Comparison of ENCODE assay signal across 8 mouse cellular contexts in genomic region chr2:7245958-7246774, GRCm38 (mm10).
DNase-seq lines count a peak whose midpoint lies in the region; ATAC-seq lines count a peak whose summit lies in the region.

No protein-coding gene starts in this region.

- H3K36me3 ChIP-seq in heart, embryonic 12.5 days = no peaks in the 10 kb centered on the region

- H3K4me1 ChIP-seq in heart, embryonic 12.5 days (replicated peaks) = peaks cover 16% of the 10 kb centered on the region

- 43% methylated on average over 4 of the region's 4 CpGs for WGBS in heart, embryonic 12.5 days

- peak; percentile 94 for DNase-seq in heart, adult 11 months
- peak; percentile 5 for DNase-seq in embryo, embryonic 9.5 days (ENCODE audit: extremely low spot score)
- peak; percentile 70 for DNase-seq in kidney, adult 9 months
- DNase-seq in right cerebral cortex, adult 2 months (ENCODE audit: low spot score in 2 of 2) = no peak
- no peak for DNase-seq in thymus, postnatal 14 days
- DNase-seq in thymus, adult 18-20 months = no peak

- no peaks in the 10 kb centered on the region for H3K9me3 ChIP-seq in heart, embryonic 12.5 days (replicated peaks)

- no peak overlapping the region for H3K9ac ChIP-seq in heart, embryonic 12.5 days

- no peak overlapping the region for H3K4me2 ChIP-seq in heart, embryonic 12.5 days

- H3K4me3 ChIP-seq in heart, embryonic 12.5 days = no peak overlapping the region

- no peaks in the 10 kb centered on the region for H3K27me3 ChIP-seq in heart, embryonic 12.5 days (replicated peaks)

- ATAC-seq in heart, embryonic 12.5 days (ENCODE audit: insufficient number of reproducible peaks, low FRiP score) = no peak
- ATAC-seq in megakaryocyte-erythroid progenitor cell, adult 5-6 weeks (replicated peaks; ENCODE audit: low FRiP score, low TSS enrichment, poor library complexity, severe bottlenecking) = peak; percentile 75

- H3K27ac ChIP-seq in heart, embryonic 12.5 days (ENCODE audit: poor library complexity, severe bottlenecking) = no peak overlapping the region

Comparison
In these comparisons a context has a peak if more than half of its experiments do, and no peak if none do; other contexts are left out.
1. DNase-seq: peak in heart, adult 11 months (single experiment), embryo, embryonic 9.5 days (single experiment) and kidney, adult 9 months (single experiment); none in right cerebral cortex, adult 2 months (0 of 2), thymus, postnatal 14 days (single experiment) and thymus, adult 18-20 months (0 of 2).